Mouse (Mus musculus): ENCODE data around the gene Tsx. TPM values are rescaled to one million over a fixed set of nuclear protein-coding genes. Genes with fewer than 3 reads are reported as not detected.
A peak's percentile ranks its signal among the peaks of the same experiment; 100 is the strongest.

Gene Tsx
- polyA plus RNA-seq, 2 experiments: 0.07 TPM; not detected in 1

DNA sequence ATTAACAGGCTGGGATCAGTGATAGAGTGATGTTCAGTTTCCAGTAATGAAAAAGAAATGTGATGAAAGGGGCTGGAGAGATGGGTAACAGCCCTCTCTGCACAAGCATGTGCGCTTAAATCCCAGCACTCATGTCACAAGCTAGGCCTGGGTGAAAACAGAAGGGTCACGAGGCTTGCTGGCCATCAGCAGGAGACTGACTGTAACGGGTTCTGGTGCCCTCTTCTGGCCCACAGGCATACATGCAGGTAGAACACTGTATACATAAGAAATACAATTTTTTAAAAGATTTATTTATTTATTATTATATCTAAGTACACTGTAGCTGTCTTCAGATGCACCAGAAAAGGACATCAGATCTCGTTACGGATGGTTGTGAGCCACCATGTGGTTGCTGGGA, 40.0 kb upstream of the Tsx start:
- WGBS (ENCODE audit: insufficient replicate concordance): 48% methylated on average over 5 of the region's 5 CpGs
- H3K4me2 ChIP-seq (ENCODE audit: low read depth): no peak overlapping the region
- DNase-seq (ENCODE audit: low read depth in 3 of 3, low spot score in 3 of 3): no peak

DNA sequence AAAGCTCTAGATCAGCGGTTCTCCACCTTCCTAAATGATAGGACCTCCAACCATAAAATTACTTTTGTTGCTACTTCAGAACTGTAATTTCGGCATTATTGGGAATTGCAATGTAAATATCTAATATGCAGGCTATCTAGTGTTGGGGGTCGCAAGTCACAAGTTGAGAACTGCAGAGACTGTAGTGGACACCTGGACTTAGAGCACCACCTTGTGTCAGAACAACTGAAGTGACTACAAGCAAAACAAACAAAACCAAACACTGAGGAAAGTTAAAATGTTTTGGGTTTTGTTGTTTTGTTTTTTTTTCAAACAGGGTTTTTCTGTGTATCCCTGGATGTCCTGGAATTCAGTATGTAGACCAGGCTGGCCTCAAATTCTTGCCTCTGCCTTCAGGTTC, 29.7 kb upstream of the Tsx start:
- H3K27ac ChIP-seq: no peak overlapping the region
- no peaks in the 10 kb centered on the region for H3K36me3 ChIP-seq (replicated peaks; ENCODE audit: control insufficient read depth, insufficient read depth, low read depth)
- no peaks in the 10 kb centered on the region for H3K9me3 ChIP-seq (ENCODE audit: control insufficient read depth, low read length)
- 51% methylated on average over 3 of the region's 3 CpGs for WGBS (ENCODE audit: insufficient replicate concordance)
- no peak overlapping the region for H3K4me2 ChIP-seq (ENCODE audit: low read depth)
- TF ChIP-seq CTCF (IDR thresholded peaks at IDR 0.05; ENCODE audit: low read depth) (no peak; the same call in 1 of the 2 replicates), EP300 (IDR thresholded peaks at IDR 0.05; ENCODE audit: low read depth) (no peak)
- no peak overlapping the region for H3K9ac ChIP-seq (replicated peaks)
- H3K4me1 ChIP-seq (replicated peaks; ENCODE audit: control insufficient read depth in 2 of 2, insufficient read depth in 2 of 2, low read length in 1 of 2): no peaks in the 10 kb centered on the region
- H3K4me3 ChIP-seq (ENCODE audit: insufficient read depth in 1 of 2, low read depth in 2 of 2, low read length in 2 of 2): no peak overlapping the region
- H3K27me3 ChIP-seq (ENCODE audit: control insufficient read depth, insufficient read depth, low read length): no peaks in the 10 kb centered on the region; the same call in 1 of the 2 replicates
- DNase-seq (ENCODE audit: low read depth in 3 of 3, low spot score in 3 of 3): no peak
- ATAC-seq (ENCODE audit: insufficient read depth): no peak

More for the DNA sequence above, 40.0 kb upstream of the Tsx start:
- H3K9ac ChIP-seq (replicated peaks): no peak overlapping the region
- H3K4me3 ChIP-seq (ENCODE audit: insufficient read depth in 1 of 2, low read depth in 2 of 2, low read length in 2 of 2): no peak overlapping the region
- H3K36me3 ChIP-seq (replicated peaks; ENCODE audit: control insufficient read depth, insufficient read depth, low read depth): no peaks in the 10 kb centered on the region
- no peaks in the 10 kb centered on the region for H3K4me1 ChIP-seq (replicated peaks; ENCODE audit: control insufficient read depth in 2 of 2, insufficient read depth in 2 of 2, low read length in 1 of 2)
- peak; percentile 38 for TF ChIP-seq CTCF (IDR thresholded peaks at IDR 0.05; ENCODE audit: low read depth)
- no peak for TF ChIP-seq EP300 (IDR thresholded peaks at IDR 0.05; ENCODE audit: low read depth)
- H3K9me3 ChIP-seq (ENCODE audit: control insufficient read depth, low read length): no peaks in the 10 kb centered on the region
- no peak for ATAC-seq (ENCODE audit: insufficient read depth)
- no peaks in the 10 kb centered on the region; the same call in 1 of the 2 replicates for H3K27me3 ChIP-seq (ENCODE audit: control insufficient read depth, insufficient read depth, low read length)
- no peak overlapping the region for H3K27ac ChIP-seq

- no peak for TF ChIP-seq EP300 (IDR thresholded peaks at IDR 0.05; ENCODE audit: low read depth)
- TF ChIP-seq CTCF (IDR thresholded peaks at IDR 0.05; ENCODE audit: low read depth): no peak
- Histone ChIP-seq H3K27me3 (ENCODE audit: control insufficient read depth, insufficient read depth, low read length) (no peaks in the 10 kb centered on the region; the same call in 1 of the 2 replicates), H3K4me1 (replicated peaks; ENCODE audit: control insufficient read depth in 2 of 2, insufficient read depth in 2 of 2, low read length in 1 of 2) (no peaks in the 10 kb centered on the region), H3K9ac (replicated peaks) (no peak overlapping the region), H3K4me2 (ENCODE audit: low read depth) (no peak overlapping the region), H3K36me3 (replicated peaks; ENCODE audit: control insufficient read depth, insufficient read depth, low read depth) (no peaks in the 10 kb centered on the region), H3K27ac (no peak overlapping the region), H3K4me3 (ENCODE audit: insufficient read depth in 1 of 2, low read depth in 2 of 2, low read length in 2 of 2) (no peak overlapping the region), H3K9me3 (ENCODE audit: control insufficient read depth, low read length) (no peaks in the 10 kb centered on the region)
- WGBS (ENCODE audit: insufficient replicate concordance): 69% methylated on average over 3 of the region's 3 CpGs
- no peak for ATAC-seq (ENCODE audit: insufficient read depth)
- no peak for DNase-seq (ENCODE audit: low read depth in 3 of 3, low spot score in 3 of 3)
Measured at GRCm38 (mm10) chrX:103388131-103388530, 26.1 kb upstream of the Tsx start.

- Histone ChIP-seq H3K27ac (no peak overlapping the region), H3K4me2 (ENCODE audit: low read depth) (no peak overlapping the region), H3K27me3 (ENCODE audit: control insufficient read depth, insufficient read depth, low read length) (no peaks in the 10 kb centered on the region; the same call in 1 of the 2 replicates), H3K9me3 (ENCODE audit: control insufficient read depth, low read length) (no peaks in the 10 kb centered on the region), H3K4me3 (ENCODE audit: insufficient read depth in 1 of 2, low read depth in 2 of 2, low read length in 2 of 2) (no peak overlapping the region), H3K36me3 (replicated peaks; ENCODE audit: control insufficient read depth, insufficient read depth, low read depth) (no peaks in the 10 kb centered on the region), H3K4me1 (replicated peaks; ENCODE audit: control insufficient read depth in 2 of 2, insufficient read depth in 2 of 2, low read length in 1 of 2) (no peaks in the 10 kb centered on the region), H3K9ac (replicated peaks) (no peak overlapping the region)
- ATAC-seq (ENCODE audit: insufficient read depth) (no peak), DNase-seq (ENCODE audit: low read depth in 3 of 3, low spot score in 3 of 3) (no peak)
- TF ChIP-seq CTCF (IDR thresholded peaks at IDR 0.05; ENCODE audit: low read depth): no peak
- WGBS (ENCODE audit: insufficient replicate concordance): 25% methylated on average over 1 of the region's 1 CpGs
Measured at GRCm38 (mm10) chrX:103393841-103394240, 20.4 kb upstream of the Tsx start.

DNA sequence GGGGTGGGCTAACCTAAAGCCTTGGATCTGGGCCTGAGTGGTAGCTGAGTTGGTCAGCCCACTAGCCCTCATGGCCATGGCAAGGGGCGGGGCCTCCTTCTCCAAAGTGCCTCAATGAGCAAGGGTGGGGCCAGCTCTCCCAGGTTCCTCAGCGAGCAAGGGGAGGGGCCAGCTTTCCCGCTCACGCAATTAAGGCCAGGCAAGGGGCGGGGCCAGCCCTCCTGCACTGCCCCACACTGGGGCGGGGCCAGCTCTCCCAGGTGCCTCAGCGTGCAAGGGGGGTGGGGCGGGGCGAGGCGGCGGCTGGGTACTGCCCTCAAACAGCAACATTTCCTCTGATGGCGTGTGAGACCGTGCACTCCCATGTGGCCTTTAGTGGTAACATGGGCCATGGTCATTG, 9.2 kb upstream of the Tsx start:
- H3K4me2 ChIP-seq (ENCODE audit: low read depth): no peak overlapping the region
- H3K36me3 ChIP-seq (replicated peaks; ENCODE audit: control insufficient read depth, insufficient read depth, low read depth): no peaks in the 10 kb centered on the region
- no peaks in the 10 kb centered on the region for H3K4me1 ChIP-seq (replicated peaks; ENCODE audit: control insufficient read depth in 2 of 2, insufficient read depth in 2 of 2, low read length in 1 of 2)
- no peaks in the 10 kb centered on the region; the same call in 1 of the 2 replicates for H3K27me3 ChIP-seq (ENCODE audit: control insufficient read depth, insufficient read depth, low read length)
- DNase-seq (ENCODE audit: low read depth in 3 of 3, low spot score in 3 of 3) (peak in 1 of 3 experiments; percentile 0), ATAC-seq (ENCODE audit: insufficient read depth) (no peak)
- WGBS (ENCODE audit: insufficient replicate concordance): 48% methylated on average over 13 of the region's 13 CpGs
- no peak overlapping the region for H3K4me3 ChIP-seq (ENCODE audit: insufficient read depth in 1 of 2, low read depth in 2 of 2, low read length in 2 of 2)
- H3K9ac ChIP-seq (replicated peaks): no peak overlapping the region
- no peak overlapping the region for H3K27ac ChIP-seq
- no peaks in the 10 kb centered on the region for H3K9me3 ChIP-seq (ENCODE audit: control insufficient read depth, low read length)
- TF ChIP-seq EP300 (IDR thresholded peaks at IDR 0.05; ENCODE audit: low read depth) (no peak), CTCF (IDR thresholded peaks at IDR 0.05; ENCODE audit: low read depth) (no peak)
